Mouse (Mus musculus) thymus, adult 2 months (tissue): ENCODE results near the gene Bricd5. TPM values are rescaled to one million over a fixed set of nuclear protein-coding genes. Genes with fewer than 3 reads are reported as not detected.

ENCODE experiments used
- DNase-seq: peaks from one replicate; pipeline ENCODE4 v3.0.0; 2021
- H3K27ac ChIP-seq: fragments of 200-500 bp; 2 replicates; pipeline ENCODE4 v1.5.1; 2012; ENCODE audit warnings: low read length, control low read depth; ENCODE audit not compliant: control insufficient read depth, insufficient read depth
- H3K27me3 ChIP-seq: fragments of 200-500 bp; 2 replicates; pipeline ENCODE4 v1.6.1; 2012; ENCODE audit warnings: mild to moderate bottlenecking, low read length, moderate library complexity, mixed read lengths; ENCODE audit not compliant: control insufficient read depth, insufficient read depth
- H3K36me3 ChIP-seq: fragments of 200-500 bp; 2 replicates; pipeline ENCODE4 v1.6.1; 2012; ENCODE audit warnings: mild to moderate bottlenecking, low read length, moderate library complexity; ENCODE audit not compliant: control insufficient read depth, insufficient read depth
- H3K4me1 ChIP-seq: fragments of 200-500 bp; replicated peaks from 2 replicates; pipeline ENCODE4 v1.6.1; 2012; ENCODE audit warnings: low read length; ENCODE audit not compliant: control insufficient read depth, insufficient read depth
- H3K4me3 ChIP-seq: fragments of 200-500 bp; 2 replicates; pipeline ENCODE4 v1.5.1; 2012; ENCODE audit warnings: mild to moderate bottlenecking, low read length, control low read depth, moderate library complexity; ENCODE audit not compliant: control insufficient read depth, insufficient read depth
- CTCF ChIP-seq: fragments of 200-500 bp; IDR thresholded peaks from 2 replicates; pipeline ENCODE4 v1.5.1; 2012; ENCODE audit warnings: mild to moderate bottlenecking, control low read depth, low read length, moderate library complexity, borderline replicate concordance; ENCODE audit not compliant: control insufficient read depth, poor library complexity, insufficient read depth; ENCODE audit errors: extremely low read depth
- POLR2A ChIP-seq: fragments of 200-500 bp; IDR thresholded peaks from 2 replicates; pipeline ENCODE4 v1.6.1; 2012; ENCODE audit warnings: mild to moderate bottlenecking, low read length, control low read depth, moderate library complexity; ENCODE audit not compliant: control insufficient read depth, poor library complexity, insufficient read depth; ENCODE audit errors: extremely low read depth
- WGBS: fragments of 180-500 bp; shearing (Covaris S2); methylation state at CpG from one replicate; pipeline ENCODE4 v1.1.7; 2018; 5-methylcytosine and 5-hydroxymethylcytosine counted together
- polyA plus RNA-seq: library from polyadenylated mRNA; depleted of rRNA; stranded (reverse); fragments of >200 nt; gene quantifications from 2 replicates; pipeline ENCODE4 v1.2.3, GENCODE M21; 2012

The Bricd5 gene
- polyA plus RNA-seq, 1 experiment: 0.97 TPM

DNA sequence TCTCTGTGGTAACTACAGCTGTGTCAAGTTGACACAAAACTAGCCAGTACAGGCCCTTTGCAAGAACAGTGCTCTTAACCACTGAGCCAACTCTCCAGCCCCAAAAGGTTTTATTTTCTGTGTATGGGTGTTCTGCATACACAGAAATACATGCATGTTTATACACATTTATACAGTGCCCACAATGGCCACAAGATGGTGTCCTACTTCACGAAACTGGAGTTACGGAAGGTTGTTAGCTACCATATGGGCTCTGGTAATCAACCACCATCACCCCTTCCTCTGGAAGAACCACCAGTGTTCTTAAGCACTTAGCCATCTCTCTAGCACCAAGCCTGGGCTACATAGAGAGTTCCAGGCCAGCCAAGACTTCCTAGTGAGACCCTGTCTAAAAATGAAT lies 12.1 kb upstream of the Bricd5 start:
- WGBS: 70% methylated on average over 2 of the region's 2 CpGs
- no peaks in the 10 kb centered on the region for H3K27me3 ChIP-seq
- TF ChIP-seq CTCF (no peak), POLR2A (no peak)
- no peaks in the 10 kb centered on the region; the same call in 1 of the 2 replicates for H3K4me1 ChIP-seq
- H3K4me3 ChIP-seq: no peak overlapping the region
- no peak overlapping the region for H3K27ac ChIP-seq
- peak; percentile 46 for DNase-seq
- no peaks in the 10 kb centered on the region for H3K36me3 ChIP-seq

DNA sequence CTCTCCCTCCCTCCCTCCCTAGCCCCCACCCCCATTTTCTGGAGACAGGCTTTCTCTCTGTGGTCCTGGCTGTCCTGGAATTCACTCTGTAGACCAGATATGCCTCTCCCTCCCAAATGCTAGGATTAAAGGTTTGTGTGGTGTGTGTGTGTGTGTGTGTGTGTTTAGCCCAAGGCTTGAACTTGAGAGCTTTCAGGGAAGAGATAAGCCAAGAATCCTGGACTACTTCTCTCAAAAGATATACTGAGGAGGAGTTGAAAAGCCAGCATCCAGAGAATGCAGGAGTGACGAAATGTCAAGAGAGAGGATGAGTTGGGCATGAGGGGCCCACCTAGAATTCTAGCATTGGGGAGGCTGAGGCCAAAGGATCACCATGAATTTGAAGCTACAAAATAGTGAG lies 10.8 kb upstream of the Bricd5 start:
- H3K27me3 ChIP-seq: no peaks in the 10 kb centered on the region
- no peaks in the 10 kb centered on the region for H3K36me3 ChIP-seq
- no peak for TF ChIP-seq POLR2A
- no peak for TF ChIP-seq CTCF
- H3K27ac ChIP-seq: no peak overlapping the region
- H3K4me1 ChIP-seq: no peaks in the 10 kb centered on the region; the same call in 1 of the 2 replicates
- DNase-seq: no peak
- 76% methylated on average over 1 of the region's 1 CpGs for WGBS
- no peak overlapping the region for H3K4me3 ChIP-seq

DNA sequence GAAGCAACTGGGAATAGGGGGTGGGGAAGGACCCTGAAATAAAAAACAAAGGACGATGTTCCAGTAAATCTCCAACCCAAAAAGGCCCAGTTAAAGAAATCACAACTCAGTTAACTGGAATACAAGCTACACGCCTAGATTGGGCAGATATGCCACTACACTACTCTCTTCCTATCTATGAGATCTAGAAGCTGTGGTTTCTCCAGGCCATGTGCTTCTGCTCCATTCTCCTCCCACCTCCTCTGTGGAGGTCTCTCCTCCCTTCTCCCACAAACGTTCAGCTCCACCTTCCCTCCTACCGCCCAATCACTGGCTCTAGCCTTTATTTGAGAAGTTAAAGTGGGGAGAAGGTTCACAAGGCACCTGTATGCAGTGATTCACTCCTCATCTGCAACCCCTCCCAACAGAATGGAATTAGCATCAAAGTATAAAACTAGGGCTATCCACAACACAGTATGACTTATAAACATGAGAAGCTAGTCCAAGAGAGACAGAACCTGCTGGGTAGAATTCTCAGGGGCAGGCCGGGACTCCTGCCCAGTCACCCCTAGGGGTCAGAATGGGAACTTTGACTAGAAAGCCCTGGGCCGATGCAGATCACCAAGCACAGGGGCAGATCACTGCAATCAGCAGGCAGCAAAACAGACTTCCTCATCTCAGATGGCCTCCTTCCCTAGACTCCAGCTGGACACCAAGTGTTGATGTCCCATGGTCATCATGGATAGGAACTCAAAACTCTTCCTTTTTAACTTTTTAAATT lies 10.1 kb upstream of the Bricd5 start:
- TF ChIP-seq POLR2A (no peak), CTCF (no peak; the same call in 1 of the 2 replicates)
- Histone ChIP-seq H3K36me3 (no peaks in the 10 kb centered on the region), H3K4me1 (no peaks in the 10 kb centered on the region; the same call in 1 of the 2 replicates), H3K4me3 (no peak overlapping the region), H3K27ac (no peak overlapping the region), H3K27me3 (no peaks in the 10 kb centered on the region)
- WGBS: 10% methylated on average over 6 of the region's 6 CpGs
- no peak for DNase-seq

DNA sequence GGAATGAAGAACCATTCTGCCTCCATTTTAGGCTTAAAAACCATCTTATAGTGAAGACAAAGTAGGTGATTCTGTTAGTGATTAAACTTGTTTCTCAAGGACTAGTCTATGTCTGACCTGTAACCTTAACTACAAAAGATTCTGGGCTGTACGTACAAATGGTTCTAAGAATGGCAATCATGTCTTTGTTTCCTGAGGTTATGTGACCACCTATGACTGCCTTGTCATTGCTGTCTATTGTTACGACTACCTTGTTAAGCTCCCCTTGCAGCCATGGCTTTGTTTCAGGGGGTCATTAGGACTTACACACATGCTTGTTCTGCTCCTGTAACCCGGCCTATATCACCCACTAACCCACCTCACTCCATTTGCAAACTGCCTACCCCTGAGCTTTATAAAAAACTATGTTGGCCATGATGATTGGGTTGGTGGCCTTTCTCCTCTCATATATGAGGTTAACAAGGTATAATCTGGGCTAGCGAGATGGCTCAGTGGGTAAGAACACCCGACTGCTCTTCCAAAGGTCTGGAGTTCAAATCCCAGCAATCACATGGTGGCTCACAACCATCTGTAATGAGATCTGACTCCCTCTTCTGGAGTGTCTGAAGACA lies 4.9 kb upstream of the Bricd5 start:
- Histone ChIP-seq H3K27me3 (no peaks in the 10 kb centered on the region), H3K4me3 (no peak overlapping the region), H3K27ac (no peak overlapping the region), H3K4me1 (peaks cover 18% of the 10 kb centered on the region), H3K36me3 (no peaks in the 10 kb centered on the region)
- TF ChIP-seq POLR2A (no peak), CTCF (no peak)
- 94% methylated on average over 5 of the region's 5 CpGs for WGBS
- DNase-seq: no peak

DNA sequence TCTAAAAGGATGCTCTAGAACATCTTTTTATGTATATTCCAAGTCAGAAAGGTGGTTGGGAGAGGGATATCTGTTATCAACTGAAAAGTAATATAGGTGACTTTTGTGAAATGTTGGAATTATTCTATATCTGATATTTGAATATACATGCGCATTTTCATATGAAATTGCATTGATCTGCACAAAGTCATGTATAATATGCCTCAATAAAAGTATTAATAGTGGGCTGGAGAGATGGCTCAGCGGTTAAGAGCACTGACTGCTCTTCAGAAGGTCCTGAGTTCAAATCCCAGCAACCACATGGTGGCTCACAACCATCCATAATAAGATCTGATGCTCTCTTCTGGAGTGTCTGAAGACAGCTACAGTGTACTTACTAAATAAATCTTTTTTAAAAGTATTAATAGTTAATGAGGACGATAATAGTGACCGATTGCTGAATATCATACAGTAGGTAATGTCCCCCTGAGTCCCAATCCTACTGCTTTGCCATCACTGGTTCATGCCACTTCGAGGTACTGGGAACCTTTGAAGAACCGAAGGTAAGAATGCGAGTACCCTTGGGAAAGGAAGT lies 4.3 kb upstream of the Bricd5 start:
- H3K27me3 ChIP-seq: no peaks in the 10 kb centered on the region
- peak overlapping the region; percentile 17 for H3K27ac ChIP-seq
- TF ChIP-seq CTCF: no peak
- no peak for TF ChIP-seq POLR2A
- DNase-seq: no peak
- no peaks in the 10 kb centered on the region for H3K36me3 ChIP-seq
- H3K4me3 ChIP-seq: peak overlapping the region; percentile 56
- WGBS: 19% methylated on average over 7 of the region's 7 CpGs
- peaks cover 18% of the 10 kb centered on the region for H3K4me1 ChIP-seq

DNA sequence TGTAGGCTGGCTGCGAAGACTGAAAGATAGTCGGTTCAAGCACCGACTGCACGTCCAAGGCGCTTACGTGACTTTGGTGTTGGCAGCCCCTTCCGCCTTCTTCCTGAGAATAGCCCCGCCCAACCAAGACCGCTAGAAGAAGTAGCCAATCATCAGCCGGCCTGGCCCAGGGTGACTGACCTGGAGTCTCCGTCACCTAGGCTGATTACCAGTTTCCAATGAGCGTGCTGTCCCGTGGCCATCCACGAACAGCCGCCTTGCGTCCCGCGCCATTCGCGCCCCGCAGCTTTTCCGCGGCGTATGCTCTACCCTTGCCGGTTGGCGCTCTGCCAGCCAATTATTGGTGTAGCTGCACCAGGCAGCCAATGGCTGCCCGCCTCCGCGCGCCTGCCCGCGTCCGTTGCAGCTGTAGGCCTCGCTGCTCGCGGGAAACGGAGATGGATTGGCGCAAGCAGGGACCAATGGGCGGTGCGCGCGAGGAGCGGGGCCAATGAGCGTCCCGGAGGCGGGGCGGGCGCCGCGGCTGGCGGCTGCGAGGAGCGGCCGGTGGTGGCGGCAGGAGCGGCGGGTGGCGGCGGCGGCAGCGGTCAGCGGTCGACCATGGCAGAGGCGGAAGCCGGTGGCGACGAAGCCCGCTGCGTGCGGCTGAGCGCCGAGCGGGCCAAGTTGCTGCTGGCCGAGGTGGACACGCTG lies 3.6 kb upstream of the Bricd5 start, which contains the start of the genes E4f1 and Pgp:
Gene E4f1 (minus strand): TSS at position 404 of the 693 bp plus-strand sequence.
Gene Pgp (plus strand): TSS at position 483 of the 693 bp plus-strand sequence.
- Histone ChIP-seq H3K4me1 (peaks cover 18% of the 10 kb centered on the region), H3K36me3 (peaks cover under 1% of the 10 kb centered on the region; the same call in 1 of the 2 replicates), H3K27me3 (no peaks in the 10 kb centered on the region), H3K4me3 (peak within 1 kb of the TSS; percentile 58), H3K27ac (peak within 1 kb of the TSS; percentile 17)
- DNase-seq: peak; percentile 96
- TF ChIP-seq POLR2A: peak; percentile 94
- peak; percentile 60; the same call in 1 of the 2 replicates for TF ChIP-seq CTCF
- WGBS: under 1% methylated on average over 67 of the region's 75 CpGs
